Mouse (Mus musculus): Measurements from ENCODE around the gene Gm11084. TPM values are rescaled to one million over a fixed set of nuclear protein-coding genes. Genes with fewer than 3 reads are reported as not detected.
"Not testable (repeated sequence)": the region's sequence is repeated elsewhere in the genome, so short reads cannot be mapped to it uniquely, and the experiment has no call there.

Gm11084 gene
- not detected in 2 replicates for polyA plus RNA-seq (2016; fragmentation: Nextera tagmentation; extraction: Ambion mirVana)

- no peak for DNase-seq (ENCODE audit: low spot score)
- Histone ChIP-seq H3K27me3 (replicated peaks; ENCODE audit: low read depth, poor library complexity, severe bottlenecking) (no peaks in the 10 kb centered on the region), H3K9me3 (peaks cover 8% of the 10 kb centered on the region; the same call in 1 of the 2 replicates), H3K4me1 (peaks cover 7% of the 10 kb centered on the region; the same call in 1 of the 2 replicates), H3K27ac (replicated peaks) (no peak within 1 kb of the TSS), H3K36me3 (replicated peaks) (0 out of 2 replicates have a peak, but pooled peaks cover 6% of the 10 kb centered on the region), H3K4me3 (no peak within 1 kb of the TSS)
- WGBS = 94% methylated on average over 5 of the region's 5 CpGs
Observed at GRCm38 (mm10) chr2:72986616-72987015, at the start of gene Gm11084. Gm11084 (minus strand) TSS chr2:72986716.

DNA sequence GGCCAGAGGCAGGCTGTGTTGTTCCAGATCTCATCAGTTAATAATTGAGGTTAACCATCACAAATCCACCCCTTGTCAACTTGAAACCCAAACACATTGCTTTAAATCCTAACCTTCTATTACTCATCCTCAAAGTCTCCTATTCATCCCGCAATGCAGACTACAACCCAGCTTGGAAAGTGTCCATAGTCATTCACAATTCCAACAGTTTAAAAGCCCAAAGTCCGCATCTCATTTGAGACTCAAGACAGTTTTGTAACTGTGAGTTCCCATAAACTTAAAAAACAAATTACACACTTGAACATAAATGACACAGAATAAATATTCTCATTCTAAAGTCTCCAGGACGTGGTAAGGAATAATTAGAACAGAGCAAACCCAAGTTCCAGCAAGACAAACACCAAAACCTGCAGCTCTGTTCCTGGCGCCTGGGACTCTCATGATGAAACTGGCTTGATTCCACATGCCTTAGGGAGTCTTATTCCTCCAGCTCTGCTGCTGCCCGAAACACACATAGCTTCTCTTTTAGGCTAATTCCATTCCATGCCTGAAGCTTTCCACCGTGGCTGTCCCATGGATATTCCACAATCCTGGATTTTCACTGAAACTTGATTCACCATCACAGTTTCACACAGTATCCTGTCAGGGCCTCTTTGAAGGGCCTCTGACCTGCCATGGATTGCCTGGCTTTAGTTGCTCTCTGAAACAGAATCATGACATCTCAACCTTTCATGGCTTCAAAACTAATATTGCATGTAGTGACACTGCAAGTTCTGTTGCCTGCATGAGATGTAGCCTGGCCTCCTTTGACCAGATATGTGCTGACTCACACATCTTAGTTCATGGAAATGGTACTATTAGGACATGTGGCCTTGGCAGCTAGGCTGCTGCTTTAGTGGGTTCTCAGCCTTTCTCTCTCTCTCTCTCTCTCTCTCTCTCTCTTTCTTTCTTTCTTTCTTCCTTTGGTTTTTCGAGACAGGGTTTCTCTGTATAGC lies 44.8 kb upstream of the Gm11084 start:
- 82% methylated on average over 7 of the region's 7 CpGs for WGBS
- H3K27ac ChIP-seq (replicated peaks) = no peak overlapping the region

GRCm38 (mm10) chr2:73029846-73030245 lies 43.3 kb upstream of the Gm11084 start:
- no peak overlapping the region for H3K4me3 ChIP-seq
- no peak for DNase-seq (ENCODE audit: low spot score)
- H3K9me3 ChIP-seq = no peaks in the 10 kb centered on the region
- H3K27me3 ChIP-seq (replicated peaks; ENCODE audit: low read depth, poor library complexity, severe bottlenecking) = no peaks in the 10 kb centered on the region
- no peaks in the 10 kb centered on the region for H3K36me3 ChIP-seq (replicated peaks)
- H3K27ac ChIP-seq (replicated peaks) = no peak overlapping the region
- 94% methylated on average over 3 of the region's 3 CpGs for WGBS
- peaks cover 8% of the 10 kb centered on the region; the same call in 1 of the 2 replicates for H3K4me1 ChIP-seq

More for the DNA sequence above, 44.8 kb upstream of the Gm11084 start:
- Histone ChIP-seq H3K4me1 (peaks cover 8% of the 10 kb centered on the region; the same call in 1 of the 2 replicates), H3K36me3 (replicated peaks) (no peaks in the 10 kb centered on the region), H3K4me3 (no peak overlapping the region), H3K27me3 (replicated peaks; ENCODE audit: low read depth, poor library complexity, severe bottlenecking) (no peaks in the 10 kb centered on the region), H3K9me3 (no peaks in the 10 kb centered on the region)
- DNase-seq (ENCODE audit: low spot score) = no peak

- H3K36me3 ChIP-seq (replicated peaks) = no peaks in the 10 kb centered on the region
- H3K9me3 ChIP-seq = no peaks in the 10 kb centered on the region
- WGBS = 63% methylated on average over 3 of the region's 3 CpGs
- no peak overlapping the region for H3K4me3 ChIP-seq
- no peak overlapping the region for H3K27ac ChIP-seq (replicated peaks)
- DNase-seq (ENCODE audit: low spot score) = no peak
- H3K4me1 ChIP-seq = peaks cover 6% of the 10 kb centered on the region; the same call in 1 of the 2 replicates
- H3K27me3 ChIP-seq (replicated peaks; ENCODE audit: low read depth, poor library complexity, severe bottlenecking) = no peaks in the 10 kb centered on the region
Observed at GRCm38 (mm10) chr2:73028019-73028418, 41.5 kb upstream of the Gm11084 start.

- no peak overlapping the region for H3K4me3 ChIP-seq
- no peak for DNase-seq (ENCODE audit: low spot score)
- no peaks in the 10 kb centered on the region for H3K27me3 ChIP-seq (replicated peaks; ENCODE audit: low read depth, poor library complexity, severe bottlenecking)
- no peaks in the 10 kb centered on the region for H3K36me3 ChIP-seq (replicated peaks)
- H3K9me3 ChIP-seq = no peaks in the 10 kb centered on the region
- H3K4me1 ChIP-seq = peaks cover 6% of the 10 kb centered on the region; the same call in 1 of the 2 replicates
- WGBS = 45% methylated on average over 3 of the region's 3 CpGs
- no peak overlapping the region for H3K27ac ChIP-seq (replicated peaks)
Observed at GRCm38 (mm10) chr2:73027126-73027525, 40.6 kb upstream of the Gm11084 start.

GRCm38 (mm10) chr2:73023803-73024202 lies 37.3 kb upstream of the Gm11084 start:
- Histone ChIP-seq H3K4me3 (no peak overlapping the region), H3K27ac (replicated peaks) (no peak overlapping the region), H3K27me3 (replicated peaks; ENCODE audit: low read depth, poor library complexity, severe bottlenecking) (no peaks in the 10 kb centered on the region), H3K4me1 (peaks cover 6% of the 10 kb centered on the region; the same call in 1 of the 2 replicates), H3K9me3 (no peaks in the 10 kb centered on the region), H3K36me3 (replicated peaks) (no peaks in the 10 kb centered on the region)
- DNase-seq (ENCODE audit: low spot score) = no peak
- WGBS = 40% methylated on average over 6 of the region's 6 CpGs

GRCm38 (mm10) chr2:73021046-73021445 lies 34.5 kb upstream of the Gm11084 start:
- Histone ChIP-seq H3K27ac (replicated peaks) (no peak overlapping the region), H3K36me3 (replicated peaks) (no peaks in the 10 kb centered on the region), H3K27me3 (replicated peaks; ENCODE audit: low read depth, poor library complexity, severe bottlenecking) (no peaks in the 10 kb centered on the region), H3K9me3 (no peaks in the 10 kb centered on the region), H3K4me1 (0 out of 2 replicates have a peak, but pooled peaks cover 4% of the 10 kb centered on the region), H3K4me3 (no peak overlapping the region)
- no peak for DNase-seq (ENCODE audit: low spot score)
- 81% methylated on average over 6 of the region's 6 CpGs for WGBS

DNA sequence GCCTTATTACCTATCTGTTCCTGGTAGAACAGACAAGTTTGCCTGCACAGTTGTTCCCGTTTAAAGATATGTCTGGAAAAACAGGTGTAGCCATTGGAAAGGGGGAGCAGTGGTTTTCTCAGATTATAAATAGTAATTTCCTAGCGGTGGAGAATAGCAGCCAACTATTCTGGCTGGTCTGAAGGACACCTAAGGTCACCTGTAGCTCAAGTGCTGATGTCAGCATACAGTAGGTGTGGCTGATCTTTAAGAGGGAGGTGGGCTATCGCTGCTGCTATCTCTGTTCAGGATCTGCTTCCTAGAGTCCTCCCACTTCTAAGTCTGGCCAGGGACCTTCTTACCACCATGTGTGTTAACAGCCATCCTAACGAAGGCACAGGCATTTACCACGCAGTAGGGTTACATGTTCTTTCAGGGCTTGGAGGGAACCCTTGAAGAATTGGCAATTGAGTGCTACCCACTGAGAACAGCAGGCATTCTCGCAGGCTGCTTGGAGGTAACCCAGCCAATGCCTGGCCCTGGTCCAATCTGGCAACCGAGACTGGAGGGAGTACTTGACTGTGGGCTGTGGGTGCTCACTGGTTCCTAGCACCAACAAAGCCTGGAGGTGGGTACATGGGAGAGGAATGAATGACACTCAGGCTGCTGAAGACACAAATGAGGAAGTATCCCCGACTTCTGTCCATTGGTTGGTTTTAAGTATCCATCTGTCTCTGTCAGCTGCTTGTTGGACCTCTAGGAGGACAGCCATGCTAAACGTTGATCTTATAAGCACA lies 33.0 kb upstream of the Gm11084 start:
- Histone ChIP-seq H3K4me3 (no peak overlapping the region), H3K27me3 (replicated peaks; ENCODE audit: low read depth, poor library complexity, severe bottlenecking) (no peaks in the 10 kb centered on the region), H3K9me3 (no peaks in the 10 kb centered on the region), H3K36me3 (replicated peaks) (no peaks in the 10 kb centered on the region), H3K4me1 (0 out of 2 replicates have a peak, but pooled peaks cover 4% of the 10 kb centered on the region), H3K27ac (replicated peaks) (no peak overlapping the region)
- no peak for DNase-seq (ENCODE audit: low spot score)
- 85% methylated on average over 9 of the region's 9 CpGs for WGBS

DNA sequence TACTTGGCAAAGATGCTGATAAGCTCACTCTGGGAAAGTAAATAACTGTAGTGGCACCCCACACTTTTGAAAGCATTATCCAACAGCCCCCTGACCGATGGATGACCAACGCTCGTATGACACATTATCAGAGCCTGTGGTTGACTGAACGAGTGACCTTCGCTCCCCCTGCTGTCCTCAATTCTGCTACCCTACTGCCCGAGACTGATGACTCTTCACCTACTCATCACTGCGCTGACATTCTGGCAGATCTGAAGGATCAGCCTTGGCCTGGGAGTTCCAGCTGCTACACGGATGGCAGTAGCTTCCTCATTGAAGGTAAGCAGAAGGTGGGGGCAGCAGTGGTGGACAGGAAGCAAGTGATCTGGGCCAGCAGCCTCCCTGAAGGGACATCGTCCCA lies 27.5 kb upstream of the Gm11084 start:
- H3K4me1 ChIP-seq; H3K36me3 ChIP-seq (replicated peaks); H3K27ac ChIP-seq (replicated peaks); H3K4me3 ChIP-seq; H3K27me3 ChIP-seq (replicated peaks; ENCODE audit: low read depth, poor library complexity, severe bottlenecking); DNase-seq (ENCODE audit: low spot score): not testable (repeated sequence)
- WGBS = 87% methylated on average over 9 of the region's 9 CpGs
- peaks cover 14% of the 10 kb centered on the region for H3K9me3 ChIP-seq

DNA sequence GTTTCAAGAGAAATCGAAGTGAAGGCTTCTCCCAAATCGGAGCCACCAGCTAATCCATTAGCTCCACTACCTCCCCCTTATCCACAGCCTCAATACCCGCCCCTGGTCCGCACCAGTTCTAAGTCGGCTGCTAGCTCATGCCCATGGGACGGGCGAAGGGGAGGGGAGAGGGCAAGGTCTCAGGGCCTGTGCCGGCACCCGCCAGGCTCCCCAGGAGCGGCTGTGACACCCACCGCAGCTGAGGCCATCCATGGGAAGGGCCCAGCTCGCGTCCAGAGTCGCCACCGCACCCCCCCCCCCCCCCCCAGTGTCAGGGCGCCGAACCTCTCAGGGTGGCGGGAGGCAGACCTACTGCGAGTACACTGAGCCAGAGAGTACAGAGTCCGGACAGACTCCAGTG lies 26.1 kb upstream of the Gm11084 start:
- Histone ChIP-seq H3K4me3 (no peak overlapping the region), H3K9me3 (peaks cover 14% of the 10 kb centered on the region), H3K4me1 (no peaks in the 10 kb centered on the region), H3K27me3 (replicated peaks; ENCODE audit: low read depth, poor library complexity, severe bottlenecking) (no peaks in the 10 kb centered on the region), H3K36me3 (replicated peaks) (0 out of 2 replicates have a peak, but pooled peaks cover 4% of the 10 kb centered on the region), H3K27ac (replicated peaks) (no peak overlapping the region)
- DNase-seq (ENCODE audit: low spot score) = peak; percentile 60
- 80% methylated on average over 20 of the region's 20 CpGs for WGBS

- Histone ChIP-seq H3K4me1 (peaks cover 33% of the 10 kb centered on the region), H3K27me3 (replicated peaks; ENCODE audit: low read depth, poor library complexity, severe bottlenecking) (no peaks in the 10 kb centered on the region), H3K9me3 (peaks cover 14% of the 10 kb centered on the region), H3K27ac (replicated peaks) (no peak overlapping the region), H3K4me3 (no peak overlapping the region), H3K36me3 (replicated peaks) (0 out of 2 replicates have a peak, but pooled peaks cover 4% of the 10 kb centered on the region)
- WGBS = 89% methylated on average over 9 of the region's 9 CpGs
- DNase-seq (ENCODE audit: low spot score) = no peak
Observed at GRCm38 (mm10) chr2:73007472-73007871, 21.0 kb upstream of the Gm11084 start.
